ENCODE assay signal across 8 mouse cellular contexts in genomic region chr13:108060286-108060885, GRCm38 (mm10). TPM values are rescaled to one million over a fixed set of nuclear protein-coding genes. Genes with fewer than 3 reads are reported as not detected.
DNase-seq lines count a peak whose midpoint lies in the region; ATAC-seq and TF ChIP-seq lines count a peak whose summit lies in the region.

No protein-coding gene starts in this region.

- TF ChIP-seq CTCF in brain, embryonic 14.5 days (IDR thresholded peaks at IDR 0.05; ENCODE audit: borderline replicate concordance, extremely low read depth, insufficient read depth, insufficient read length) = no peak

- H3K36me3 ChIP-seq in forebrain, embryonic 13.5 days (ENCODE audit: poor library complexity, severe bottlenecking) = no peaks in the 10 kb centered on the region
- no peaks in the 10 kb centered on the region for H3K36me3 ChIP-seq in heart, embryonic 11.5 days (ENCODE audit: control insufficient read depth, insufficient read depth, low read length)

- H3K27me3 ChIP-seq in forebrain, embryonic 13.5 days = peaks cover 19% of the 10 kb centered on the region
- no peaks in the 10 kb centered on the region for H3K27me3 ChIP-seq in heart, embryonic 11.5 days (ENCODE audit: control insufficient read depth, insufficient read depth, low read length)

- H3K4me1 ChIP-seq in forebrain, embryonic 13.5 days = peaks cover 24% of the 10 kb centered on the region
- no peaks in the 10 kb centered on the region for H3K4me1 ChIP-seq in heart, embryonic 11.5 days (ENCODE audit: control insufficient read depth, insufficient read depth, low read length)

- no peak overlapping the region for H3K4me2 ChIP-seq in forebrain, embryonic 13.5 days
- H3K4me2 ChIP-seq in heart, embryonic 11.5 days = no peak overlapping the region

- H3K27ac ChIP-seq in forebrain, embryonic 13.5 days = peak overlapping the region; percentile 12; the same call in 1 of the 2 replicates
- H3K27ac ChIP-seq in heart, embryonic 11.5 days (ENCODE audit: low read depth, low read length) = no peak overlapping the region

- peak; percentile 89 for ATAC-seq in forebrain, embryonic 13.5 days
- ATAC-seq in heart, embryonic 11.5 days (replicated peaks; ENCODE audit: insufficient number of reproducible peaks, low FRiP score, low TSS enrichment) = no peak

- WGBS in forebrain, embryonic 13.5 days = 5% methylated on average over 7 of the region's 7 CpGs
- WGBS in heart, embryonic 11.5 days (ENCODE audit: insufficient replicate concordance) = 69% methylated on average over 7 of the region's 7 CpGs

- no peaks in the 10 kb centered on the region for H3K9me3 ChIP-seq in forebrain, embryonic 13.5 days (replicated peaks)
- no peaks in the 10 kb centered on the region for H3K9me3 ChIP-seq in heart, embryonic 11.5 days (replicated peaks; ENCODE audit: control insufficient read depth, low read length)

- intact Hi-C loops in left cerebral cortex, postnatal 36 days (cut with DNase I) = no loop called here

- TF ChIP-seq POLR2A in brain, embryonic 14.5 days (IDR thresholded peaks at IDR 0.05; ENCODE audit: borderline replicate concordance, extremely low read depth, insufficient read depth, insufficient read length, poor library complexity, severe bottlenecking) = no peak

- no peak overlapping the region for H3K4me3 ChIP-seq in forebrain, embryonic 13.5 days
- no peak overlapping the region for H3K4me3 ChIP-seq in heart, embryonic 11.5 days (ENCODE audit: low read depth, low read length)

- no peak overlapping the region for H3K9ac ChIP-seq in forebrain, embryonic 13.5 days
- no peak overlapping the region for H3K9ac ChIP-seq in heart, embryonic 11.5 days (ENCODE audit: low read depth, low read length)

- peak; percentile 30 to 41 for DNase-seq in kidney, adult 8-10 months
- no peak for DNase-seq in kidney, adult 18-20 months
- peak; percentile 94 for DNase-seq in brain, embryonic 14.5 days (ENCODE audit: low read depth)
- peak; percentile 27 to 40 for DNase-seq in kidney, postnatal 36 days
- DNase-seq in thymus, postnatal 10 days (ENCODE audit: low spot score in 2 of 2) = no peak
- DNase-seq in left cerebral cortex, postnatal 36 days (ENCODE audit: low spot score in 2 of 2) = no peak

RNA-seq across cellular contexts. Expression of gene Smim15, which starts 16.1 kb away (rescaled TPM):
- polyA plus RNA-seq in brain, embryonic 14.5 days (2012; rRNA removed) = 30.3 and 33.9 TPM in 2 replicates
- 49.1 and 52.6 TPM in 2 replicates for polyA plus RNA-seq in forebrain, embryonic 13.5 days (2015; fragmentation: Nextera tagmentation; extraction: Ambion mirVana)
- 32.3 and 32.7 TPM in 2 replicates for polyA plus RNA-seq in heart, embryonic 11.5 days (2014; fragmentation: Nextera tagmentation; extraction: Ambion mirVana)
- 10 to 100 TPM; 39.6 to 40.8 TPM for total RNA-seq in left cerebral cortex, postnatal 36 days (2021)

Comparison
In these comparisons a context has a peak if more than half of its experiments do, and no peak if none do; other contexts are left out.
1. DNase-seq: peak in kidney, adult 8-10 months (2 of 2), brain, embryonic 14.5 days (single experiment) and kidney, postnatal 36 days (2 of 2); none in kidney, adult 18-20 months (single experiment), thymus, postnatal 10 days (0 of 2) and left cerebral cortex, postnatal 36 days (0 of 2).